Mouse (Mus musculus): ENCODE measurements around the gene Pgam1. TPM values are rescaled to one million over a fixed set of nuclear protein-coding genes. Genes with fewer than 3 reads are reported as not detected.

The Pgam1 gene
- polyA plus RNA-seq, 1 experiment from 2014 or later: 251 TPM

Other genes starting within 250 kb of the Pgam1 start
- 0.17 and 0.29 TPM in 2 replicates for gene Slit1, start 168.3 kb upstream of the Pgam1 start, polyA plus RNA-seq (2015; fragmentation: Nextera tagmentation; extraction: Ambion mirVana)
- 25.3 and 27.0 TPM in 2 replicates for gene Arhgap19, start 109.9 kb upstream of the Pgam1 start, polyA plus RNA-seq (2015; fragmentation: Nextera tagmentation; extraction: Ambion mirVana)
- 18.6 and 21.3 TPM in 2 replicates for gene Frat1, start 82.0 kb upstream of the Pgam1 start, polyA plus RNA-seq (2015; fragmentation: Nextera tagmentation; extraction: Ambion mirVana)
- 12.1 and 16.0 TPM in 2 replicates for gene Frat2, start 63.8 kb upstream of the Pgam1 start, polyA plus RNA-seq (2015; fragmentation: Nextera tagmentation; extraction: Ambion mirVana)
- 11.3 and 12.4 TPM in 2 replicates for gene Rrp12, start 15.8 kb upstream of the Pgam1 start, polyA plus RNA-seq (2015; fragmentation: Nextera tagmentation; extraction: Ambion mirVana)
- 86.9 and 90.8 TPM in 2 replicates for gene Exosc1, start 21.5 kb downstream of the Pgam1 start, polyA plus RNA-seq (2015; fragmentation: Nextera tagmentation; extraction: Ambion mirVana)
- 67.3 and 67.8 TPM in 2 replicates for gene Zdhhc16, start 21.6 kb downstream of the Pgam1 start, polyA plus RNA-seq (2015; fragmentation: Nextera tagmentation; extraction: Ambion mirVana)
- gene Mms19, start 69.2 kb downstream of the Pgam1 start, polyA plus RNA-seq (2015; fragmentation: Nextera tagmentation; extraction: Ambion mirVana): 28.0 and 31.2 TPM in 2 replicates
- 15.4 and 16.0 TPM in 2 replicates for gene Ubtd1, start 69.8 kb downstream of the Pgam1 start, polyA plus RNA-seq (2015; fragmentation: Nextera tagmentation; extraction: Ambion mirVana)
- gene Ankrd2, start 124.1 kb downstream of the Pgam1 start, polyA plus RNA-seq (2015; fragmentation: Nextera tagmentation; extraction: Ambion mirVana): 0.21 TPM in 1 of 2 replicates, not detected in the other
- 0.77 and 1.4 TPM in 2 replicates for gene Hoga1, start 133.7 kb downstream of the Pgam1 start, polyA plus RNA-seq (2015; fragmentation: Nextera tagmentation; extraction: Ambion mirVana)
- not detected in 2 replicates for gene 4933411K16Rik, start 140.3 kb downstream of the Pgam1 start, polyA plus RNA-seq (2015; fragmentation: Nextera tagmentation; extraction: Ambion mirVana)
- gene Morn4, start 174.4 kb downstream of the Pgam1 start, polyA plus RNA-seq (2015; fragmentation: Nextera tagmentation; extraction: Ambion mirVana): 1.8 and 2.2 TPM in 2 replicates
- gene Pi4k2a, start 178.5 kb downstream of the Pgam1 start, polyA plus RNA-seq (2015; fragmentation: Nextera tagmentation; extraction: Ambion mirVana): 20.1 and 23.3 TPM in 2 replicates
- gene Avpi1, start 217.1 kb downstream of the Pgam1 start, polyA plus RNA-seq (2015; fragmentation: Nextera tagmentation; extraction: Ambion mirVana): 20.6 and 21.3 TPM in 2 replicates
- gene Marveld1, start 235.5 kb downstream of the Pgam1 start, polyA plus RNA-seq (2015; fragmentation: Nextera tagmentation; extraction: Ambion mirVana): 3.4 and 5.3 TPM in 2 replicates

Measured in thymus, postnatal 0 days (tissue).